Mouse (Mus musculus) retina, postnatal 7 days (tissue): ENCODE measurements around the gene Clec4d.
"Not testable (repeated sequence)": the region's sequence is repeated elsewhere in the genome, so short reads cannot be mapped to it uniquely, and the experiment has no call there.

Experiments used
- DNase-seq: peaks from one replicate; pipeline ENCODE4 v3.0.0-alpha.2; 2012; ENCODE audit warnings: low read depth, low spot score

Gene Clec4d

DNA sequence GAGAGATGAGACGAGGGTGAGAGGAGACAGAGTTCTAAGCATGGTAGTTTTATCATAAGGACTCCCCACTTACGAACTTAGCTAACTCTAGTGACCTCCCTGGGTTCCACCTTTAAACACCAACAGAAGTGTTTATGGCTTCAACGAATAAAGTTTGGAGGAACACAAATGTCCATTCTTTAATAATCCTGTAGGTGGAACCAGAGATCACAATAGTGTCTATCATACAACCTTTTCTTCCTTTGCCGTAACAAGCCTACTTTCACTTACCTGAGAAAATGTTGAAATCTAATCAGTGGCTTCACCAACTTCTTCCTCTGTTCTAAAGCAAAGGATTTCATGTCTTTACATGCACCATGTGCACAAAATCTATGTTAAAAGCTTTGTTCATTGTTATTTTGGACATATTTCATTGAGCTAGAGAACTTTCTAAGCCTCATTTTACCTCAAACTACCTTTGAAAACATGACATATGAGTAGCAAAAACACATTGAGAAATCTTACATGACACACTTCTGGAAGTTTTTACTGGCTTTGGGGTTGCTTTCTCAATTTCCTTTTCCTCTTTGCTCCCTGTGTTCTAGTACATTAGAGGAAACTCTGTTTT is at the start of gene Clec4d:
Clec4d (plus strand) TSS at position 557 of the 607 bp plus-strand sequence.
- no peak for DNase-seq

DNA sequence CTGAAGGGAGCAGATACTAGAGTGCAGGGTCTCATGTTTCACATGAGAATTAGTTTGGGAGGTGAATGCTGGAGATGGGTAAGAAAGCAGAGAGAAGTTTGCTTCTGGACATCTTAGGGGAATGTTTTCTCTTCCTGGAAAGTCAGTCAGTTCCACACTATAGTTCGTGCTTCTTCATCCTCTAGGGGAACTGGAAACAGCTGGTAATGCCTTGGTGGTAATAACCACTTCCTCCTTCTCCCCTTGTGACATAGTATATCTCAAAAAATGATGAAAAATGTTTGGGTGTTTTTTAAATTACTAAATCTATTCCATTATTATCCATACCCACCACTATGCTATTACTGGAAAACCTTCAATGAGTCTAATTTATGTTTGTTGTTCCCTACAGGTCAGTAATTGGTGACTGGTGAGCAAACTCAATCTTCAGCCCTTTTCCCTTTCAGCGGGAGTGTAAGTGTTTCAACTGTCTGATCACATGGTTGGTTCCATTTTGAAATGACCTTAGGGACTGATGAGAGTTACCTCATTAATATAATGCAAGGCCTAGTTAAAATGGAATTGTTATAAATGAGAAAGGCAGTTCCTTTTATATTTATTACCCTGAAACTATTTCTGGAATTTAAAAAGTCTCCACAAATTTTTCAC is 34.3 kb upstream of the Clec4d start:
- no peak for DNase-seq

DNA sequence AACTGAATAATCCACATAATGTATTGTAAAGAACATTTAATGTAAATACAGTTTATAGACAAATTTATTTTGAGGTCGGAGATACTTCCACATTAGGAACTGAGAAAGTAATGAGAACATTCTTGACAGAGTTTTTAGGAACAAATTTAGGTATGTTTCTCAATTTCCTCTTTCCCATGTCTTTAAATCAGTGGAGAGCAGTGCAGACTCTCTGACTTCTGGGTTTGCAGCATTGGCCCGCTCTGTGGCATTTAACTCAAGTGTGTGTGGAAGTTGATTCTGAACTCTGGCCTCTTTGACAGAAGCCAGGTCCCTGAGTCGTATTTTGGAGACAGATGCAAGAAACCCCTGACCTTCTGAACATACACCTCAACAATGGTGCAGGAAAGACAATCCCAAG is 32.3 kb upstream of the Clec4d start, which contains the start of gene Clec4n:
Clec4n (plus strand) TSS at position 200 of the 400 bp plus-strand sequence.
- no peak for DNase-seq

DNA sequence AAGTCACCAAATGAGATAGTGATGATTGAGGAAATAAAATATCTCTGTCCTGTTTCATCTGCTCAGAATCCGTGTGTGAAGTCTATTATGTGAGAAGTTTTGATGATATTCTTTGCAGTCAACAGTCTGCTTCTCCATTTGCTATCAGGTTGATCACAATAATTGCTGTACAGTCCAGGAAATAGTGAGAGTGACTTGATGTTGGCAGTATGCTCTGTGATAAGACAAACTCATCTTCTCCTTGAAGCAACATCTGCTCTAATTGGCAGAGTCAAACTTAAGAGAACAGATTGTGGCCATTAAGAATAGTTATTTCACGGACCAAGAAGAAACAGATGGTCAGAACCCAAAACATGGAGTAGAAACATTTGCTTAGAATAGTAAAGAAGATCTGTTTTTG is 30.8 kb upstream of the Clec4d start:
- no peak for DNase-seq

DNA sequence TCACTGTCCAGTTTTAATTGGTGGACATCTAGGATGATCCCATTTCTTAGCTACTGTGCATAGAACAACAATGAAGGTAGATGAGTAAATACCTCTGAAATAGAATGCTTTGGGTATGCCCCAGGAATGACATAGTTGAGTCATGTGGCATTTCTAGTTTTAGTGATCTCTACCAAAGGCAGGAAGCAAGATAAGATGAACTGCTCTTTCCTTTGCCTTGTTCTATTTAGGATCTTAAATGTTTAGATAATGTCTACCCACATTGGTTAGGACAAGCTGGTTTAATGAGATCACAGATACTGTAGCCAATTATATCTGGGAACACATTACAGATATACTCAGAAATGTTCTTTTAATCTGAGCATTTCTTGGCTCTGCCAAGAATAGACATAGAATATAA is 24.3 kb upstream of the Clec4d start:
- DNase-seq, result no peak

DNA sequence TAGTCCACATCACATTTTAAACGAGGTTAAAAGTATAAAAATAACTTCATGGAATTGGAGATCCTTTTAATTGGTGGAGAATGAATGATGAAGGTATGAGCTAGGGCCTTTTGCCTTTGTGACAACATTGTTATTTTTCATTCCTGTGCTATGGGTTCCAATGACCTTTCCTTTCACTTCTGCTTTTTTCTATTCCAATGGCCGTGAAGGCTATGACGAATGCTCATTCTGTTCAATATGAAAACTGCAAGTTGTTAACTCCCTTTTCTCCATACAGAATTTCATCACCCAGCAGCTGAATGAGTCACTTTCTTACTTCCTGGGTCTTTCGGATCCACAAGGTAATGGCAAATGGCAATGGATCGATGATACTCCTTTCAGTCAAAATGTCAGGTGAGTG is 17.7 kb upstream of the Clec4d start:
- DNase-seq, result no peak

DNA sequence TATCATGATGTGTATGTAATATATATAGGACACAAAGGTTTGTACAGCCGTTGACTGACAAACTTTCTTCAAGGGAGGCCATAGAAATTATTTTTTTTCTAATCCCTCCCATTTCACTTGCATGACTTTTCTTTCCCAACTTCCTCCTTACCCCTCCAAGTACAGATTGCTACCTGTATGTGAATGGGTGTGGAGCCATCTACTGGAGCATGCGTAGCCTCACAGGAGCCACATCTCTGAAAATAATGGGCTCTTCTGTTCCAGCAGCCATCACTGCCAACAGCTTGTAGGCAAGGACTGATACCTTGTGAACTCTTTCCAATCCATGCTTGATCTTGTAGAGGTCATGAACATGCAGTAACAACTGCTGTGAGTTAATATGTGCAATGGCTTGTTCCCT is 13.0 kb upstream of the Clec4d start:
- not testable (repeated sequence) for DNase-seq

DNA sequence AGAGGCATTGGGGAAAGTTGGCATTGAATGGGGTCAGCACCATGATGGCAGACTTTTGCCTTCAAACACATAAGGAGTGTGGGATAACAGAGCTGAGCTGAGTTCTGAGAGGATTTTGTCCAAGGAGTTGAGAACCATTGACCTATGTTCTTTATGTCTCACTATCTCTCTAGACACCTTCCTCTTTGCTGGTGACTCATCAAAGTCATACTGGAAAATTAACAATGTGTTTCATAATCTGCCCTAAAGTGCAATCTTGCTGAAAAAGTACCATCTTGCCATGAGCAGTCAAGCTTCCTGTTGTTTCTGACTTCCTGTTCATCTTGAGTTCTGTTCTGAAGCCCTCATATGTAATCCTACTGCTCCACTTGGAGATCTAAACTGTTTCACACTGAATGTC is 9.2 kb upstream of the Clec4d start:
- no peak for DNase-seq

DNA sequence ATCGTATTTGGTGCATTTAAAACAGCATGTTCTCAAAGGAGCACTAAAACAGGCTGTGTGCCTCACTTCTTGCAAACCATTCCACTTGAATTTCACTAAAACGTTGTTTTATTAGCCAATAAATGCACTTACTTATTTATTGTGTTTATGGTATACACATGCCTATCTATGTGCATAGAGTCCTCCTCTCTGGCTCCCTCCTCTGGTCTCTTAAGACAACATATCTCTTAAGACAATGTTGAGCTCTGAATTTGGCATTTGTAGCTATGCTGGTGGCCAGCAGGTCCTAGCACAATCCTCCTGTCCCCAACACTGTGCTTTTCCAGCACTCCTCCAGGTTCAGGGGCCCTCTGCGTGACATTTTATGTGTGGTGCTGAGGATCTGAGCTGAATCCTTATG is 3.0 kb upstream of the Clec4d start:
- DNase-seq, result no peak

DNA sequence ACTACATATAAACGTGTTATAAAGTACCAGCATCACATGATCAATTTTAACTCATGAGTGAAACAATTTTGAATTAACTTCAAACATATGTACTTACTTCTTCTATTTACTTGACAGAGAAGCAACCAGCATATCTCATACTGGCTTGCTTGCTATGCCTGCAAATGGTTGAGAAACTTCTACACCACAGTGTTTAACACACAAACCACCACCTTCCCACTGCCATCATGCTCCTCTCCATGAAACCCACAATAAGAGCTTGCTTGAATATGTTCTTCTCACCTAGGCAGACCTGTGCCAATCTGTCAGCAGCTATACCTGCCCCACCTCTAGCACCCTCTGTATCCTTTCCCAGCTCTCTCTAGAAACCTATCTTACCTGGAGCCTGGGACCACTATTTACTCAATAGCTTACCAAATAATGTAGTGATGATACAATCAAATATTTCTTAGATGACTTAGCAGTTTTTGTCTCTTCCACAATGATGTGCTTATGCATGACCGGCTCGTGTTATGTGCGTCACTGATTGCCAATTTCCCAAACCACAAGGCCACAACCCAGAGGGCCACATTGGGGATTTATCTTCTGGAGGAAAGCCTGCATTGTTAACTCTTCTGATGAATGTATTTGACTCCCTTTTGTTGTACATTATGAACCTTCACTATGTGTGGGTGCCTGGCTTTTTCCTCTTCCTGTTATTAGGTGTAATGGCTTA is 1.9 kb upstream of the Clec4d start:
- DNase-seq, result no peak

DNA sequence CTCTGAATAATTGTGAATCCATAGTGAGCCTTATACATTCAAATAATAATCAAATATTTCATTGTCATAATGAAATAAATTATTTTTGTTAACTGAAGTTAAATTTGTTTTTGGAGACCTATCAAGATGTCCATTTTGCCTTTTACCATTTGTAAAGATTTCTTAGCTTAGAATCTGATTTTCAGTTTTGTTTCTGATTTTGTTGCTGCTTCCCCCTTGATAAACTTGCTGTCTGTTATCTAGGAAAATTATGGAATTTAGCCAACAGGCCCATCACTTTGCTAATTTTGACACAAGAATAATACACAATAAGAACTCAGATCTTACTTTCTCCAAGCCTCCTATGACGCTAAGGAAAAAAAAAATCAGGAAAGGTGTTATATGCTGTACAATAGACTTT is 1.0 kb upstream of the Clec4d start:
- no peak for DNase-seq

DNA sequence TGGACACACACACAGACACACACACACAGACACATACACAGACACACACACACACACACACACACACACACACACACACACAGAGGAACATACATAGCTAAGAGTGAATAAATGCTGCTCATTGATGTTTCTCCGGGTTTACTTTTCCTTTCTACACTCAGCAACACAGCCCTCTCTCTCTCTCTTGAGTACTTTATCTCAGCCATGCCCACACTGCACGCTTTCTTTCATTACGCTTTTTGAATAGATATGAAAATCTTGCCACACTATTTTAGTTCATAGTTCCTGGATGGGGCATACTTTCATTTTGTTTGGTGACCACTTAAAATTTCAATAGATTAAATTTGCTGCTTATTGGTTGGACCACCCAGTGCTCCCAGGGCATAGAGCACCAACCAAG is 2.3 kb downstream of the Clec4d start:
- DNase-seq, result no peak

DNA sequence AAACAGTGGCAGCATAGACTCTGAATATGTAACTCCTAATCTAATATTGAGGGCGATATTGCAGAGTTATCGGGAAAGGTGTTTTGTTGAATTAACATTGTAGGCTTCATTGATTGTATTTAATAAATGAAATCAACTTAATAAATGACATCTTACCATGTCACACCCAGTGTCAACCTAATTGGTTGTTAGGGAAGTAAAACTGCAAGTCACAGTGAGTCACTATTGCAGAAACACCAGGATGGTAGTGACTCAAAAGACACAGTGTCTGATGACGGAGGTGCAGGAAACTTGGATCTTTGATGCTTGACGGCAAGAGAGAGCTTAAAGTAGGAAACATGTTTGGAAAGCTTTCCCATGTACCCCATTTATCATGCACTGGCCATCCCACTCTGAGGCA is 3.9 kb downstream of the Clec4d start:
- DNase-seq, result no peak

DNA sequence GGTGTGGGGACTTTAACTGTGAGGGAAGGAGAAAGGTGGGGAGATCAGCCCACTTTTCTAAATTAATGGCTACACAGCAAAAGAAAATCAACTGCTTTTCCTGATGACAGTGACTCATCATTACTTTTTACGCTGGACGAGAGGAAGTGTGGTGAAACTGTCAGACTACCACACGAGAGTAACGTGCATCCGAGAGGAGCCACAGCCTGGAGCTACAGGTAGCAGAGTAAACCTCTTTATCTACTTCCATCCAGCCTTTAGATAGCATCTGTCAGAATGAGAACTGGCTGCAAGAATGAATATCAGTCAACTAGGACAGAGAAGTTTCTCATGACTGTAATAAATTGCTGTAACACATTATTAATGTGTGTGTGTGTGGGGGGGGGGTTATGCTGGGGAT is 5.0 kb downstream of the Clec4d start:
- DNase-seq, result no peak

DNA sequence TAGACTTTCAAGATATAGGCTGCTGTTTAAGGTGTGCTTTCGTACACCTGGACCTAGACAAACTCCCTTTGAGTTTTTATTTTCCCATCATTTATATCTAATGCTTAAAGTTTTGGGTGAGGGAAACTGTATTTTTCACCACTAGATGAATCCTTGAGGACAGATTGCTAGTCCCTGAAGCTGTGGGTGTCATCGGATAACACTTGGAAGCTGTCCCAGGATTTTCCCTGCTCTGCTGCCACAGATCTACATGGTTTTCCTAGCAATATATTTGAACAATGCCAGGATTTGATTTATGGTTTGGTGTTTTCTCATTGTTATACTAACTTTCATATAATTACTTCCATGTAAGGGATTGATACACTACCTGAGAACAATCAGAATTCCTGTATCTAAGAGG is 17.5 kb downstream of the Clec4d start:
- no peak for DNase-seq

DNA sequence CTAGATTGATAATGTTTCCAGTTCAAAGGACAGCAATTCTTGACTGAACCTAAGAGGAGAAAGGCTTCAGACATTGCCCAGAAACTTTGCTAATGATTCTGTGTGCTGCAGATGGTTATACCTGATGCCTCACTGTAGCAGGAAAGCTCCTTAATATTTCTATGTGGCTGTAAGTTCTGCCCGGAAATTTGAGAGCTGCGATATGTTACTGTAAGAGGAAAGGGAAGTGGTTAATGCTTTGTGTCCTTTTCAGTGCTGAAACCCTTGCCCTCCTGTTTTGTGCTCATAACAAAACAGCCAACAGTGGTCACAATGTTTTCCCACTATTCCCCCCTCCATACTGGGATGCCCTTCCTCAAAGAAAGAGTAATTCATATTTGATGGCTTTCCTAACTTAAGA is 24.4 kb downstream of the Clec4d start:
- DNase-seq, result no peak

DNA sequence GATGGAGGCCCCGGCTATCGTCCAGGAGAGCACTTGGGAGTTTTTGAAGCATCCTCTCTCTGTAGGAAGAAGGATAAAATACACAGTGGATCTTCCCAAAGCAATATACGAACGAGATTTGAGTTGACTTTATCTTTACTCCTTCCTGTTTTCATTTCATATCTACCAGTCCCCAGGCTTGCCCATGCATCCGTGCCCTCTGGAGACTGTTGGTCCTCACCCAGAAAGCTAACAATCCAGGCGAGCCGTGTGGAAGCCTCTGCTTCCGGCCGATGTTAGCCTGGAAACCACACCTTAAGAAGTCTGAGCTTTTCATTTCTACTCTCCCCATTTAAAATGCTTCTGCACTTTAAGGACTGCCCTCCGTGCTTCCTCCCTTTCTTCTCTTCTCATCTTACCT is 27.0 kb downstream of the Clec4d start:
- no peak for DNase-seq

DNA sequence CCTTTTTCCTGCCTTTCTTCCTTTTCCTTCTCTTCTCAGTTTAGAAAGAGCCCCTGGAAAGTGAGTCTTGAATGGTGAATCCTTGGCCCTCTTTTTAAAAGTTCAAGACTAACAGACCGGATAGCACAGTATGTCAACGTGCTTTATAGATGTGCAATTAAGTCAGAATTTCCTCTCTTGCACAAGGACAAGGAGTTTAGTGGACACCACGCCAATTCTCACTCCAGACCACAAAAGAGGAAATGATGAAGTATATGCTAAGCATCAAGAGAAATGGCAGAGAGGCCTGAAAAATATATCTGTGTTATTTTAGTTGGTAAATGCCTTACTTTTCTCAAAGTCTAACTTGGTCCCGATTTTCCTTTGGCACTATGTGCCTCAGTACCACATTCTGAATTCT is 27.8 kb downstream of the Clec4d start, which contains the start of gene Clec4e:
Clec4e (minus strand) TSS at position 118 of the 400 bp plus-strand sequence.
- no peak for DNase-seq

DNA sequence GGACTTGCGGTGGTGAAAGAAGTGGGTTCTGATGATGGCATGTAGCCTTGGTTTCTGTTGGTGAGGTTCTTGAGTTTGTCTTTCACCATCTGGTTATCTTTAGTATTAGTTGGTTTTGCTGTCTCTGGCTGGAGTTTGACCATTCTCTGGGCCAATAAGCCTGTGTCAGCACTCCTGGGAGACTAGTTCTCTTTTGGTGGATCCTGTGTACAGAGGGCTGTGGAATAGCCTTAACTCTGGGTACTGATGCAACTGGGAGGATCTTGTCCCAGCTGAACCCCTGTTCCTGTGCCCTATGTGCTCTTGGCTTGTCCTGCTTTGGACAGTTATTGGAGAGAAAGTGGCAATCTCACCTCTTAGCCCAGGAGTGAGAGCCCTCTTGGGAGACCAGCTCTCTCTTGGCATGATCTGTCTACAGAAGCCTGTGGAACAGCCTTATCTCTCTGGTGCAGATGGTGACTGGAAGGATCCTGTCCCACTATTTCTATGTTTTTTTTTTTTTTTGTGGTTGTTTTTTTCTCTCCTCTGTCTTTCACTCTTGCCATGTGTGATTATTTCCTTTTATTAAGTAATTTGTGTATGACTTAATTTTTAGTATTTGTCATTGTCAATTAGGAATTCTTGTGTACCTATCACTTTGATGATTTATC is 31.0 kb downstream of the Clec4d start:
- no peak for DNase-seq

DNA sequence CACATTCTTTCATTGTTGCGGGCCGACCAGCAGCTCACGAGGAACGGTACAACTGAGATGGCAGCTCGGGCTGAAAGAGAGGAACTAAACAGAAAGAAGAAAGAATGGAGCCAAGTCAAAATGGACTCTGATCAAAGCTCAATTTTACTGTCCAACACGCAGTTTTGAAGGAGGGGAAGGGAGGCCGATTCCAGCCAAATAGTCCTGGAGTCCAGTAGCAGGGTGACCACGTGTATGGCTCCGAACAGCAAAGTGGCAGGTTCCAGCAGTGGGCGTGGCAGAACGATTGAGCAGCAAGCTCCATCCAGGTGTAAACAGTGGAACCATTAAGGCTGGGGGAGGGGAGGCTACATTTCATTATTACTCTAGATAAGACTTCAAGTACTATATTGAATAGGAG is 31.6 kb downstream of the Clec4d start:
- DNase-seq, result not testable (repeated sequence)

DNA sequence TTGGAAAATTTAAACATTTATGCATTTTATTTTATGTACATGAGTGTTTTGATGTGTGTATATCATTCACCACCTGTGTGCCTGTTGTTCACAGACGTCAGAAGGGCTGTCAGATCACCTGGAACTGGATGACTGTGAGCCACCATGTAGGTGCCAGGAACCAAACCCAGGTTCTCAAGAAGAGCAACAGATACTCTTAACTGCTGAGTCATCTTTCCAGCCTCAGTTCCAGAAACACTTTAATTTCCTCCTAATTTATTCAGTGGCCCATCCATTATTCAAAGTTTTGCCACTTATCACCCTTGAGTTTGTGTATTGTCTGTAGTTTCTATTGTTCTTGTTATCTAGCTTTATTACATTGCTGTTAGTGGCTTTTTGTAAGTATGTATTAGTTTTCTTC is 34.8 kb downstream of the Clec4d start:
- no peak for DNase-seq

DNA sequence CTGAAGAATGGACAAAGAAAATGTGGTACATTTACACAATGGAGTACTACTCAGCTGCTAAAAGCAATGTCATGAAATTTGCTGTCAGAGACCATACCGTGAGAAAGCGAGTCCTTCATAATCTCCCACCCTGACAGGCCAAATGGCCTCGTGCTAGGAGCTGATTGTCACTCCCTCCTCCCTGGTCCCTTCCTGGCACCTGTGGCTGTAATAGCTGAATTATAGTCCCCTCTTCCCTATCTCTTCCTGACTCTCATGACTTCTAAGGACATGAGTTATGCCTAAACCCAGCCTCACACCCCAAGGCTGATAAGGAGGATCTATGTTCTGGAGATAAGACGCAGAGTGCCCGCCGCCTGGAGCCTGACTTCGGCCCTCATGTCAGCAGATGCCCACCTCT is 44.4 kb downstream of the Clec4d start:
- not testable (repeated sequence) for DNase-seq
